Mouse (Mus musculus): ENCODE results near the gene Vmn1r42.
"Not testable (repeated sequence)": the region's sequence is repeated elsewhere in the genome, so short reads cannot be mapped to it uniquely, and the experiment has no call there.

The Vmn1r42 gene

DNA sequence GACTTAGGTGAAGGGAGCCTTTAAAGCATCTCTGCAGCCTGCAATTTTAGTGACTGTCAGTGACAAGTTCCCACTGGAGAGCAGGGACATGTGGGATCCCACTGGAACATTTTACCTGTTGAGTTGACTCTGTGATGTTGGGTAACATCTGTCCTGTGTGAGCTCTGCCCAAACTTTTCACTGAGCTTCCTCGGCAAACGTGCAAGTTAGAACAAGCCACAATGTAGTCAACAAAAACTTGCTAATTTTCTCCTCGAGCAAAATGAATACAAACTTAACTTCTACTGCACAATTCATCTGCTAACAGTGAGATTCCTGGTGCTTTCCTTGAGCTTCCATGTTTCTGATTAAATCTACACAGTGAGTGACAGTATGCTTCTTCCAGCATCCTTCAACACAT, at the start of gene Vmn1r42, which contains the start of gene Vmn1r43:
Vmn1r42 (minus strand) TSS at position 101 of the 400 bp plus-strand sequence.
Vmn1r43 (minus strand) TSS at position 101 of the 400 bp plus-strand sequence.
- not testable (repeated sequence) for DNase-seq

GRCm38 (mm10) chr6:89883812-89884211, 7.6 kb upstream of the Vmn1r42 start:
- no peak for DNase-seq

- DNase-seq, result no peak
Measured at GRCm38 (mm10) chr6:89883360-89883759, 7.1 kb upstream of the Vmn1r42 start, which contains the start of gene Vmn1r44. Gene Vmn1r44, plus strand, starts transcription at chr6:89883660.

- no peak for DNase-seq
Measured at GRCm38 (mm10) chr6:89880867-89881266, 4.7 kb upstream of the Vmn1r42 start.

DNA sequence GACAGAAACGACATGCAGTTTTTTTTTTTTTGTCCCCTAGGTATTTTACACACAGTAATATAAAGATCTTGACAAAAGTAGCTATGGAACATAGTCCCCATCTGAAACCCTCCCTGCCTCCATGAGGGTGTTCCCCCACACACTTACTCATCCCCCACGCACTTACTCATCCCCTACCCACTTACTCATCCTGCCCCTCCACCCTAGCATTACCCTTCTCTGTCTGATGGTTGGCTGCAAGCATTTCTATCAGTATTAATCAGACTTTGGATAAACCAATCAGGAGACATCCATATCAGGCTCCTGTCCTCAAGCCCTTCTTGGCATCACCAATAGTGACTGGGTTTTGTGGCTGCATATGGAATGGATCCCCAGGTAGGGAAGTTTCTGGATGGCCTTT, 750 bp upstream of the Vmn1r42 start:
- no peak for DNase-seq

- DNase-seq, result no peak
Measured at GRCm38 (mm10) chr6:89867976-89868375, 8.2 kb downstream of the Vmn1r42 start.

DNA sequence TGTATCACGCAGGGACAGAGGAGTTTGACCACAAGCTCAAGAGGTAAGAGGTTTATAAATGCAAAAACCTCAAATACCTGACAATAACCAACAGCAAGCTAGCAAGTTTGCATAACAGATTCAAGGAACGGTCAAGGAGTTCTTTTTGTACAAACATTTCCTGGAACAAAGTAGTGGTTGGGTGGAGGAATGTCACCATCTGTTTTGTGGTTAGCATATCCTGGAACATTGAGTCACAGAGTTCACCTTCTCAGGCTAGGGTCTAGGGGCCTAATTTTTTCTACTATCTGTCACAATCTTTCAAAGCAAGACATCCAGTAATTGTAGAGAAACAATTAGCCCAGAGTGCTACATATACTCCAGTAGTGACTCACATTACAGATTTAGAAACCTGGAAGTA, 8.9 kb downstream of the Vmn1r42 start:
- no peak for DNase-seq

DNA sequence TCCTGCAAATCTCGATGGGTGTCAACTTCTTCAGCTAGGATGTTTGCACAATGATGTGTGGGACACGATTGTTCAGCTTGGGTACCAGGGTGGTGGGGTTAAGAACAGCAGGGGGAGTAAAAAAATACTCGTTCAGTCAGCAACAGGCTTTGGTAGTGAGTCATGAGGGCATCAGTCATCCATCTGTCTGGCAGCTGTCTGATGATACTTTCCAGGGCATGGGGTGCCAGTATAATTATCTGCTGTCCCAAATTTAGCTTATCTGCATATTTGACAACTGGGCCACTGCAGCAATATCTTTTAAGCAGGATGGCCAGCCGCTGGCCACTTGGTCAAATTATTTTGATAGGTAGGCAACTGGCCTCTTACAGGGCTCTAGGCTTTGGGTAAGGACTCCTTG, 12.4 kb downstream of the Vmn1r42 start:
- no peak for DNase-seq

DNA sequence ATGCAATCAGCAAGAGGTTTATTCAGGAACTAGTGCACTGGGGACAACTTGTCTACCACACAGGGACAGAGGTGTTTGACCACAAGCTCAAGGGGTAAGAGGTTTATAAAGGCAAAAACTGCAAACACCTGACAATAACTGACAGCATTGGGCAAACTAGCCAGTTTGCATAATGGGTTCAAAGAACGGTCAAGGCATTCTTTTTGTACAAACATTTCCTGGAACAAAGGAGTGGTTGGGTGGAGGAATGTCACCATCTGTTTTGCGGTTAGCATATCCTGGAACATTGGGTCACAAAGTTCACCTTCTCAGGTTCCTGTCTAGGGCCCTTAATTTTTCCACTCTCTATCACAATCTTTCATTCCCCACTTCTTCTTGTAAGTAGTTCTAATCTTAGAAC, 16.4 kb downstream of the Vmn1r42 start:
- no peak for DNase-seq

GRCm38 (mm10) chr6:89857552-89857951, 18.7 kb downstream of the Vmn1r42 start:
- no peak for DNase-seq
